Mouse (Mus musculus): ENCODE measurements at regions not wholly inside any gene's neighbourhood (a gene's known extent, or its start where the extent isn't known, plus 50 kb on each side); places are given as distances from the start of the nearest gene placed in this dataset.

DNA sequence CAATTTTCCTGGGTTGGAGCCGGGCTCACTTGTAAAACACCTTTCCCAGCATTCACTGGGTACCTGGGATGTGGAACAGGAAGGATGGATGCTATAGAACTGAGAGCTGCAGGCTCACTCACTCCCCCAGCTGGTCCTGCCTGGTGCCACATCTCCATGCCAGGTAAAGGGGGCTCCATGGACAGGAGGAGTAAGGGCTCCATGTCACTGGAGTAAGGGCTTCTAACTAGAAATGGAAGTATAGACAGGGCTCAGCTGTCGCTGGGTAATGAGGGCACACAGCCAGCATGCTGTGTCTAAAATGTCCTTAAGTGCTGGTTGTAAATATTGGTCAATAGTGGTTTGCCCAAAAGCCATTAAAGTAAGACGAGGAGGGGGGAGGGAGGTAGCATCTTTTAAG, 99.4 kb upstream of the Gpr12 start:
- no peak for DNase-seq (ENCODE audit: low read depth)

GRCm38 (mm10) chr5:146683554-146683953, 98.5 kb upstream of the Gpr12 start:
- DNase-seq (ENCODE audit: low read depth): no peak

DNA sequence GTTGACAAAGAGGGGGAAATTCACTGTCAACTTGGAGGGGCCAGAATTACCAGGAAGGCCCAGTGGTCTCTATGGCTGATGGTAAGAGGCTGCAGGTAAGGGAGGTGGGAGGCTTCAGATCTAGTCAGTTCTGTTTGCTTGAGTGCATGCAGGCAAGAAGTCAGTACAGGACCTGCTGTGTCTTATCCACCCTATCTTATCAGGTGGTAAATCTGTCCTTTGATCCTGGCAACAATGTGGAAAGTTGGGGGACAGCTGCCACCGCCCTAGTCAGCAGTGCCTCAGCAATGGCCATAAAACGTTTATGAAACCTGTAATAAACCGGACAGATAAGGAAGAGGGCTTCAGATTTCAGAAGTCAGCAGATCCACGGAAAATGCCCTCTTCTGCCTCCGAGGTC, 97.9 kb upstream of the Gpr12 start:
- DNase-seq (ENCODE audit: low read depth): no peak

- no peak for DNase-seq (ENCODE audit: low read depth)
Observed at GRCm38 (mm10) chr5:146681512-146681911, 96.5 kb upstream of the Gpr12 start.

DNA sequence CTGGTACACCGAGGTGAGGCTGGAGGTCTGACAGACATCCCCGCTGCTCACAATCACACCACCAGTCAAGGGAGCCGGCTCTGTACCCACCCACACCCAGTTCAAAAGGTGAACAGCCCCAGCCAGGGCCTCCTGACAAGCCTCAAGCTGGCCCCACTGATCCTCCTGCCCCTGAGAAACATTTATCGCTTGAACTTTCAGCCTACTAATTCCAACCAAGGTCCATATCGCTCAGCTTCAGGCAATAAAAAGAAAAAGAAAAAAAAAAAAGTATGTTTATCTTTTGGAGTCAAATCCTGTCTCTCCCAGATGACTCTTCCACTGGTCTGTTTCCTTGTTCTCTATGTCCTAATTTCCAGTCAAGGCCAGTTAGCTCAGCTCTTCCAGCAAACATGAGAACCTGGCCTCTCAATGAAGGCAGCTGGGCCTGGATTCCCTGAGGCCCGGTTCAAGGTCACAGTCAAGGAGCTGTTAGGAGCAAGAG, 94.2 kb upstream of the Gpr12 start:
- no peak for DNase-seq (ENCODE audit: low read depth)

GRCm38 (mm10) chr5:146678775-146679170, 93.7 kb upstream of the Gpr12 start:
- DNase-seq (ENCODE audit: low read depth): no peak

GRCm38 (mm10) chr5:146678049-146678774, 93.2 kb upstream of the Gpr12 start:
- no peak for DNase-seq (ENCODE audit: low read depth)

GRCm38 (mm10) chr5:146677151-146677515, 92.1 kb upstream of the Gpr12 start:
- no peak for DNase-seq (ENCODE audit: low read depth)

DNA sequence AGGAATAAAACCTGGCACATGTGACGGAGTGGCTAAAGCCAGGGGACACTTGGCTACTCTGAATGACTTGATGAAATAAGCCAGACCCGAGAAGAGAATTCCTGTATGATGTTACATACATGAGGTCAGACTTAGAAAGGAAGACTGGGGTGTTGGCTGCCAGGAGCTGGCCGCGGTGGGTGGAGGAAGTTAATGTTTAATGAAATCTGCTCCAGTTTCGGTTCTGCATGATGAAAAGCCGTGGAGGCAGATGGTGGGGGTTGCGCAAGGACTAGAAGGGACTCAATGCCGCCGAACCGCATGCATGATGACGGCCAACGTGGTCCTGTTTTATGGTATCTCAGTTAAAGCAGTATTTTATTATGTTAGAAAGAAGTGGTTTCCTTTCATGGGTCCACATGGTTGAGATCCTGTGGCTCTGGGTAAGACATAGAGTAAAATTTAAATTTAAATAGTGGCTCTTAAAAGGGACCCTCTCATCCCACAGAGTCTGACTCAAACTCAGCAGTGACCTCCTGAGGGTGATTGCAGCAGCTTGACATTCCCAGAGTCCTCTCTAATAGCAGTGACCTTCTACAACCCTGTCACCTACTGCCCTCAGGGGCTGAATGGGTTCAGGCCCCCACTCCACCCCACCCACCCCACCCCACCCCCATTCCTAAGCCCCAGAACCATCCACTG, 91.6 kb upstream of the Gpr12 start:
- peak; percentile 12 for DNase-seq (ENCODE audit: low read depth)

DNA sequence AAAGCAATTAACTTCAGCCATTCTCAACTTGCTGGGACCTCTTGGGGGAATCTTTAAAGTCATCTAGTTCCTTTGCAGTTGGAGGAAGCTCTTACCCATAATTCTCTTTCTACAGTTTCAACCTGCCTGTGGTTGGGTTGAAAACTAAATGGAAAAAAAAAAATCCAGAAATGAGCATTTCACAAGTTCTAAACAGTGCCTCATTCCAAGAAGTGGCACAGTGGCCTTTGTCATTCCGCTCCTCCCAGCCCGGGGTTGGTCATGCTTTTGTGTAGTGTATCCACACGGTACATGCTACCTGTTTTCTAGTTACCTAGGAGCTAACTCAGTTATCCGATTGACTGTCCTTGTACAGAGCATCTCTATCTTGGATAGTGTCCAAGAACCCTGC, 90.8 kb upstream of the Gpr12 start:
- DNase-seq (ENCODE audit: low read depth): peak; percentile 8

GRCm38 (mm10) chr5:146675006-146675886, 90.2 kb upstream of the Gpr12 start:
- peak; percentile 84 for DNase-seq (ENCODE audit: low read depth)

DNA sequence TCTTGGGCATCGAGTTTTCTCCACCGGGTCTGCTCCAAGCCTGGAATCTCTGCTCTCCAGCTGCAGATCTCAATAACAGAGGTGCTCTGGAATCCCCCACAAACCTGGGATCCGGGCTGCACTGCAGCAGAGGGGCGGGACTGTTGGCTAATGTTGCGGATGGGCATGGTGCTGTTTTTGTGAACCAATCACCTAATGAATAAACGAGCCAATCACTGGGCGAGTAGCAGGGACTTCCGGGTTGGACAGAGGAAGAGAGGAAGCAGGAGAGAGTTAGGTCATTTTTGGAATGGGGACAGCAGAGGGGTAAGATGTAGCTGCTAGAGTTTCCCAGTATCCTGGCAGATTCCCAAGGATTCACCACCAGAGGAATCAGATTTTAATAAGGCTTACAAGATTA, 76.7 kb upstream of the Gpr12 start:
- no peak for DNase-seq (ENCODE audit: low read depth)

DNA sequence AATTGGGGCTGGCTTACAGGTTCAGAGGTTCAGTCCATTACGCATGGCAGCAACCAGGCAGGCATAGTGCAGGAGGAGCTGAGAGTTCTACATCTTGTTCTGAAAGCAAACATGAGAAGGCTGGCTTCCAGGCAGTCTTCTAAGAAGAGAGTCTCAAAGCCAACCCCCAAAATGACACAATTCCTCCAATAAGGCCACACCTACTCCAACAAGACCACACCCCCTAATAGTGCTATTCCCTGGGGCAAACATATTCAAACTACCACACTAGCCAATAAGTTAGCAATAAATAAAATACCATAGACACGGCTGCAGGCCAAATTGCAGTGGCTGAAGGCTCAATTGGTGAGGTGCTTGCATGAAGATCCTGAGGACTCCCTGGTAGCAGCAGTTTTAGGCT, 72.2 kb upstream of the Gpr12 start:
- no peak for DNase-seq (ENCODE audit: low read depth)

DNA sequence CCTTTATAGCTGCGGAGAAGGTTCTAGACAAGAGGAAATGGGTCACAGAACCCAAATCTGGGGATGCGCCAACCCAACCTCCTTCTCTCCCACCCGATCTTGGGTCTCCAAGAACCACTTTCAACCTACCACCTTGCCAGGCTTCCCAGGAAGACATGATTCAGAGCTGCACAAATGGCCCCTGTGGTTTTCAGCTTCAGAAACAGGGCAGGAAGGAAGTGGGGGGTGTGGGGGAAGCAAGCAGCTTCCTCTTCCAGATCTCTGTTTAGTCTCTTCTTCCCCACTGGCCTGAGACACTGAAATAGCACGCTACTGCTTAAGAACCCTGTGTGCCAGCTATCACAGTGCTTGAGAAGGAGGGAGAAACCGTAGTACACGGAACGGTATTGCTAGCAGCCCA, 70.4 kb upstream of the Gpr12 start:
- peak; percentile 55 for DNase-seq (ENCODE audit: low read depth)

DNA sequence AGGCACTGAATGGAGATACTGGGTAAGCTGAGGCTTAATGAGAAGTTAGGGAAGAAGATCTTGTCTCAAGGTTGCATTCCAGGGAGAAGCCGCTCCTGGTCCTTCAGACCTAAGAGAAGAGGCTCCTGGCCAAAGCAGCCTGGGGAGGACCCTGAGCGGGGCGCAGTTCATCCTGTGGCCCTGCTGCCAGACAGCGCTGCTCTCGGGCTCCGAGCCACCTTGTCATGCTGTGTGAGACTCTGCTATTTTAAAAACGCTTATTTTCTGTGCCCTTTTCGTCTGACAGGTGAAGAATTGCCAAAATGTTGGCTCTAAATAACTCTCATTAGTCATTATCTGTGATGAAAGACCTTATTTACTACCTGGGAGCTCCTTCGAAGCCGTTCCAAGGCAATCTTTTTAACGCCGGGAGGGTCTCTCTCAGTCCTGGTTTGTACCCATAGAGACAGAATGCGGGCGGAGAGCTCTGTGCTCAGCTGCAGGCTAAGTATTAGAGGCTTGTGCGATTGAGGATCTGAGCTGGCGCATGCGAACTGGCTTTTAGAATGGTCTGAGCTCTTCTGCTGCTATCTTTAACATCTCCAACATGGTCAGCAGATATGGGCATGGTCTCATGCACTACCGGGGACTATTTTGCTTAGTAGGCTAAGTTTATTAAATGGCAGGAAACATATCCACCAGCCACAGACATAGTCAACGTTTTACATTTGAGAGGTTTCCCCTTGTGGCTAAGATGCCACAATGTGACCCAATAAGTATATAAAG, 68.8 kb upstream of the Gpr12 start:
- no peak for DNase-seq (ENCODE audit: low read depth)

GRCm38 (mm10) chr5:146652874-146653273, 67.8 kb upstream of the Gpr12 start:
- DNase-seq (ENCODE audit: low read depth): no peak

DNA sequence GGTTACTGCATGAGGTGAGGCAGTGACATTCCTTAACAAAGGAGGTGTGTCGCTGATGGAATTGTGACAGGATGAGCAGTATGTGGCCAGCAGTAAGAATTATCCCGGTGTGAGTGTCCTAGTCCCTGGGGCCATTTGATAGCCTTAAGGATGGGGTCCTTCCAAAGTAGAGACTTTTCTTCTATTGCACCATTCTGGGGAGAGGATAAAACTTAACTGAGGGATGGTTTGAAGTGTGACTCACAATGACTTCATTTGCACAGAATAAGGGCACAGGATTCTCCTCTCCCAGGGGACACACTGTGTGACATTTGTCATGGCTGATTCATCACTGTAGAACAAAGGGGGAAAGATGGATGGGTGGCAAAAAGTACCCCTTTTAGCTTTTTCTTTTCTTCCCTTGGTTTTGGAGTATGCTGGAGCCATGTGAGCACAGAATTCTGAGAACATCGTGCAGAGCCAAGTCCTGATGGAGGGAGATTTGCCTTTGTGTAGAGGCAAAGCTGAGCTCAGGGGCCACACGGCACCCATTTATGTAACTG, 63.6 kb upstream of the Gpr12 start:
- no peak for DNase-seq (ENCODE audit: low read depth)

- DNase-seq (ENCODE audit: low read depth): no peak
Observed at GRCm38 (mm10) chr5:146647628-146648380, 62.8 kb upstream of the Gpr12 start.

GRCm38 (mm10) chr5:146644499-146644898, 59.5 kb upstream of the Gpr12 start:
- DNase-seq (ENCODE audit: low read depth): peak; percentile 57

DNA sequence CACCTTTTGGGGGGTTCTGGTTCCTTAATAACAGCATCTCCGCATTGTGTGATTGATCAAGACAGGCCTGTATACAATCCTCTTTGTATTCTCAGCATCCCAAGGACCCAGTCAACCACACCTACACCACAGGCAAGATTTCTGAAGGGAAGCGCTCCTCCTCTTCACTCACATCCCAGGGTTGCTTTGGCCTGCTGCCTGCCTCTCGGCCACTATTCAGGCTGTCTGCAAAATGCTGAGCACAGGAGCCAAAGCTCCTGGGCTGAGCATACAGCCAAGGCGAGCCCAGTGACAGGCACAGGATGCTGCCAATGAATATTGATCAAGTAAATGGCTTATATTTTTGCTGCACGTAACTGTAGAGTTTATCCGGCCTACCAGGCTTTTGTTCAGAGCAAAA, 56.9 kb upstream of the Gpr12 start:
- DNase-seq (ENCODE audit: low read depth): no peak

GRCm38 (mm10) chr5:146636859-146637258, 51.8 kb upstream of the Gpr12 start:
- no peak for DNase-seq (ENCODE audit: low read depth)
